Mouse (Mus musculus) ovary, postnatal 14 days (tissue): Measurements from ENCODE around the gene Ggcx.

Experiments used
- DNase-seq: peaks from one replicate; pipeline ENCODE4 v3.0.0; 2022; ENCODE audit warnings: low spot score

Gene Ggcx

GRCm38 (mm10) chr6:72414076-72414756 is at the start of gene Ggcx:
TSS of gene Ggcx (plus strand) at chr6:72414308.
- peak; percentile 88 for DNase-seq

- no peak for DNase-seq
These were observed 49.1 kb upstream of the Ggcx start for GRCm38 (mm10) chr6:72364985-72365384.

GRCm38 (mm10) chr6:72366304-72366703 is 47.8 kb upstream of the Ggcx start:
- no peak for DNase-seq

- DNase-seq = no peak
These were observed 47.2 kb upstream of the Ggcx start, which contains the start of gene Rnf181 for GRCm38 (mm10) chr6:72366844-72367443. TSS of gene Rnf181 (minus strand) at chr6:72366956.

GRCm38 (mm10) chr6:72367460-72367974 is 46.6 kb upstream of the Ggcx start:
- no peak for DNase-seq

GRCm38 (mm10) chr6:72369557-72369956 is 44.6 kb upstream of the Ggcx start:
- no peak for DNase-seq

GRCm38 (mm10) chr6:72370091-72370490 is 44.0 kb upstream of the Ggcx start:
- no peak for DNase-seq

GRCm38 (mm10) chr6:72371147-72371546 is 43.0 kb upstream of the Ggcx start:
- DNase-seq = no peak

- DNase-seq = no peak
These were observed 42.5 kb upstream of the Ggcx start for GRCm38 (mm10) chr6:72371571-72371970.

- no peak for DNase-seq
These were observed 40.9 kb upstream of the Ggcx start for GRCm38 (mm10) chr6:72373184-72373583.

GRCm38 (mm10) chr6:72374206-72374605 is 39.9 kb upstream of the Ggcx start:
- no peak for DNase-seq

GRCm38 (mm10) chr6:72374820-72375563 is 39.1 kb upstream of the Ggcx start:
- no peak for DNase-seq

GRCm38 (mm10) chr6:72378510-72379234 is 35.4 kb upstream of the Ggcx start:
- DNase-seq = no peak

GRCm38 (mm10) chr6:72379377-72380130 is 34.6 kb upstream of the Ggcx start:
- no peak for DNase-seq

- peak; percentile 64 for DNase-seq
These were observed 33.9 kb upstream of the Ggcx start, which contains the start of gene Vamp5 for GRCm38 (mm10) chr6:72380131-72380770. TSS of gene Vamp5 (minus strand) at chr6:72380468.

GRCm38 (mm10) chr6:72382494-72382893 is 31.6 kb upstream of the Ggcx start:
- no peak for DNase-seq

- no peak for DNase-seq
These were observed 30.8 kb upstream of the Ggcx start for GRCm38 (mm10) chr6:72383142-72383820.

GRCm38 (mm10) chr6:72383952-72384351 is 30.2 kb upstream of the Ggcx start:
- DNase-seq = no peak

- DNase-seq = no peak
These were observed 28.9 kb upstream of the Ggcx start for GRCm38 (mm10) chr6:72385258-72385657.

GRCm38 (mm10) chr6:72386561-72386960 is 27.5 kb upstream of the Ggcx start:
- no peak for DNase-seq
